Mouse (Mus musculus) bone marrow, adult 2 months (tissue): ENCODE data around the gene Luc7l2. TPM values are rescaled to one million over a fixed set of nuclear protein-coding genes. Genes with fewer than 3 reads are reported as not detected.

ENCODE experiments used
- H3K27ac ChIP-seq: fragments of 200-500 bp; 2 replicates; pipeline ENCODE4 v1.5.1; 2012; ENCODE audit warnings: low read depth, mild to moderate bottlenecking, control low read depth, inconsistent platforms, low read length; ENCODE audit not compliant: control insufficient read depth, poor library complexity, insufficient read depth
- H3K4me1 ChIP-seq: fragments of 200-500 bp; 2 replicates; pipeline ENCODE4 v1.6.1; 2011; ENCODE audit warnings: low read length; ENCODE audit not compliant: control insufficient read depth, insufficient read depth
- H3K4me3 ChIP-seq: fragments of 200-500 bp; replicated peaks from 2 replicates; pipeline ENCODE3; 2011; ENCODE audit warnings: mild to moderate bottlenecking, low read depth, low read length, control low read depth; ENCODE audit not compliant: control insufficient read depth
- CTCF ChIP-seq: fragments of 200-500 bp; IDR thresholded peaks from 2 replicates; pipeline ENCODE4 v1.5.1; 2011; ENCODE audit warnings: low read length, control low read depth; ENCODE audit not compliant: control insufficient read depth, insufficient read depth
- POLR2A ChIP-seq: fragments of 200-500 bp; IDR thresholded peaks from 2 replicates; pipeline ENCODE4 v1.6.1; 2011; ENCODE audit warnings: low read depth, mild to moderate bottlenecking, control low read depth, low read length, borderline replicate concordance; ENCODE audit not compliant: control insufficient read depth
- WGBS: fragments of 180-500 bp; shearing (Covaris S2); methylation state at CpG from one replicate; pipeline ENCODE4 v1.1.7; 2018; 5-methylcytosine and 5-hydroxymethylcytosine counted together
- polyA plus RNA-seq: library from polyadenylated mRNA; stranded (reverse); fragments of >200 nt; gene quantifications from 2 replicates; pipeline ENCODE4 v1.2.4, GENCODE M21; 2011; ENCODE audit warnings: low replicate concordance; ENCODE audit not compliant: missing spikeins, insufficient read depth, insufficient read length

Luc7l2 gene
- polyA plus RNA-seq, 1 experiment: 190 TPM

- Histone ChIP-seq H3K27ac (peak overlapping the region; percentile 99), H3K4me3 (peak overlapping the region; percentile 95), H3K4me1 (no peaks in the 10 kb centered on the region; the same call in 1 of the 2 replicates)
- whole genome bisulfite sequencing: 1% methylated on average over 28 of the region's 28 CpGs
- TF ChIP-seq POLR2A (peak; percentile 98), CTCF (no peak)
Observed at GRCm38 (mm10) chr6:38550250-38551061, 678 bp upstream of the Luc7l2 start.

DNA sequence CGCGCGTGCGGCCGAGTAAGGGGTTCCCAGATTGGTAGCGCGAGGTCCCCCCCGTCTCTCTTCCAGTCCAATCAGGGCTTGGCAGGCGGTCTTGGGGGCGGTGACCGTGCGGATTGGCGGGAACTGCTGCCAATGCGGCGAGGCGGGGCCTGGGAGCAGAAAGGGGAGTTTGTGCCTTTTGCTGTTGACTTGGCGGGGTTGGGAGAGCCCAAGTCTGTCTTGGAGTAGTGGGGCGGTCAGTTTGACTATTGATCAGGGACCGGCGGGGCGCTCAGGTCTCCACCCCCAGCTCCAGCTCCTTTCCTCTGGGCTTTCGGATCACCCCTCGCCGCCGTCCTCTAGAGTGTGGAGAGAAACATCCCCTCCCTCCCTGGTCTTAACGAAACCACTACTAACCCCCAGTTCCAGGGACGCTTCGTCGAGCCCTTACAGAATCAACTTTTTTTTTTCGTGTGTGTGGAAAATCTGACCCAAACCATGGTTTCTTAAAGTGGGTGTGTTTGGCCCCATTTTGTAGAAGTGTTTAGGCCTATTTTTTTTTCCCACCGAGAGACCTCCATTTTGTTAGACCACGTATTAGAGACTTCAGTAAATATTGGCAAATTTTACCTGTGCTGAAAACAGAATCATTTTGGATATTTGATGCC is 978 bp downstream of the Luc7l2 start:
- no peaks in the 10 kb centered on the region; the same call in 1 of the 2 replicates for H3K4me1 ChIP-seq
- TF ChIP-seq CTCF (no peak), POLR2A (no peak; the same call in 1 of the 2 replicates)
- under 1% methylated on average over 30 of the region's 32 CpGs for WGBS
- H3K4me3 ChIP-seq: peak overlapping the region; percentile 92
- peak overlapping the region; percentile 96 for H3K27ac ChIP-seq

DNA sequence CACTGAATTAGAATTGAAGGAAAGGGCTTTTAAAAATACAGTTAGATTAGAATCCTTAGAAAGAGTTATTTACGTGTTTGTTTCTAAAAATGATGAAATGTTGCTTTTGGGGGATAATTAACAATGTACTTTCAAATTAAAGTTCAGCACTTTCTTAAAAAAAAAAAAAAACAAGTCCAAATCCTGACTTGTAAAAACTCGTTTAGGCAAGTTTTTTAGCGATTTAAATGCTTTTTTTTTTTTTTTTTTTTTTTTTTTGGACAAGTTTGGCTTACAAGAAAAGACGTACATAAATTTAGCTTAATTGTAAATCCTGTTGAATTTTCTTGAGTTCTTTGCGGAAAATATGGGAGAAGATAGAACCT is 1.5 kb downstream of the Luc7l2 start:
- TF ChIP-seq POLR2A (no peak), CTCF (no peak)
- 6% methylated on average over 5 of the region's 5 CpGs for WGBS
- H3K4me1 ChIP-seq: no peaks in the 10 kb centered on the region; the same call in 1 of the 2 replicates
- peak overlapping the region; percentile 92 for H3K4me3 ChIP-seq
- H3K27ac ChIP-seq: no peak overlapping the region

- 54% methylated on average over 2 of the region's 2 CpGs for WGBS
- H3K27ac ChIP-seq: no peak overlapping the region
- no peak overlapping the region for H3K4me3 ChIP-seq
- H3K4me1 ChIP-seq: no peaks in the 10 kb centered on the region
- TF ChIP-seq POLR2A: no peak
- no peak for TF ChIP-seq CTCF
Observed at GRCm38 (mm10) chr6:38576096-38576495, 25.0 kb downstream of the Luc7l2 start.

DNA sequence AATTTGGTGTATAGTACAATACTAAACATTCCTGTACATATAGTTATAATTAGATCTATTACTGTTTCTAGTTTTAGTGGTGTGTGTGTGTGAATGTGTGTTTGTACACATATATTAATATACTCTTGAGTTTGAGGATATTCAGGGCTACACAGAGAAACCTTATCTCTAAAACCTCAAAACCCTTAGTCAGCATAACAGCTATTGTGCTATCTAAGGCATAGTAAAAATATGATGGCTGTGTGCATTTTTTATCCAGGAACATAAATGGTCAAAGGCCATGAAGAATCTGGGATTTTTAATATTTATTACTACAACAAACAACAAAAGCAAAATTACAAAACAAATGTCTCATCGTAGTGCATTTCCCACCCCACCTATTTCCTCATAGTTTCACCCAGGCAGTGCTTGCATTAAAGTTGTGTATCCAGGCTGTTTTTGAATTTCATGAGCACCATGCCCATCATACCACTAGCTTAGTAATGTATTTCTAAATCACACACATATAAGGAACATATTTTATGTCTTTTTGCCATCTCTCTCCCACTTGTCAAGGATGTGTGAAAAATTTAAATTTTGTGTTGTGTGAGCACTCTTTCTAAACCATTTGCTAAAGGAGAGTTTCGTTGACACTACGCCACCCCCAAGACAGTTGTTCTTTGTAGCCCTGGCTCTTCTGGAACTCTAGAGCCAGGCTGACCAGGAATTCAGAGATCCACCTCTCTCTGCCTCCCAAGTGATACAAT is 29.2 kb downstream of the Luc7l2 start:
- Histone ChIP-seq H3K27ac (no peak overlapping the region), H3K4me1 (no peaks in the 10 kb centered on the region), H3K4me3 (no peak overlapping the region)
- WGBS: 94% methylated on average over 3 of the region's 3 CpGs
- TF ChIP-seq CTCF (no peak), POLR2A (no peak)

DNA sequence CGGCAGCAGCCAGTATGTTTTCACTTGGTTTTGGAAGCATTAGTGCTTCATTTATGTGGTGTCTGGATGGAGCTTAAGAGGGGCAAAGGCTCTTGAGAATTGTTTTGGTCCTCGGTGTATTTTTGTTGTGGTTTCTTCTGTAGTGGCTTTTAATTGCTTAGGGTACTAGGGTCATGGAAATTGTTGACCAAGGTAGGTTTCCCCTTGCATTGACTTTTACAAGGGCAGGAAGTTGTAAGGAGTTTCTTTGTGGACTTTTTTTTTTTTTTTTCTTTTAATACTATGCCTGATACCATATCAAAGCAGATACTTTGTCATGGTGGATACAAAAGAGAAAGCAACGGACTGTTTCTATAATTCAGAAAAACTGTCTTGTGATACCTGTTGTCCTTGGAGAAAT is 30.6 kb downstream of the Luc7l2 start:
- Histone ChIP-seq H3K27ac (no peak overlapping the region), H3K4me3 (no peak overlapping the region), H3K4me1 (no peaks in the 10 kb centered on the region)
- 62% methylated on average over 3 of the region's 3 CpGs for WGBS
- no peak for TF ChIP-seq CTCF
- no peak for TF ChIP-seq POLR2A

GRCm38 (mm10) chr6:38597481-38597880 is 46.3 kb downstream of the Luc7l2 start:
- 87% methylated on average over 4 of the region's 4 CpGs for WGBS

GRCm38 (mm10) chr6:38609892-38610291 is 58.8 kb downstream of the Luc7l2 start:
- WGBS: 96% methylated on average over 2 of the region's 2 CpGs
- no peak for TF ChIP-seq CTCF
- no peak for TF ChIP-seq POLR2A
- Histone ChIP-seq H3K27ac (no peak overlapping the region), H3K4me3 (no peak overlapping the region), H3K4me1 (no peaks in the 10 kb centered on the region)

More at GRCm38 (mm10) chr6:38597481-38597880, 46.3 kb downstream of the Luc7l2 start:
- TF ChIP-seq POLR2A: no peak
- no peak for TF ChIP-seq CTCF
- no peak overlapping the region for H3K27ac ChIP-seq
- no peak overlapping the region for H3K4me3 ChIP-seq
- no peaks in the 10 kb centered on the region for H3K4me1 ChIP-seq
